In the genomic region with DNA sequence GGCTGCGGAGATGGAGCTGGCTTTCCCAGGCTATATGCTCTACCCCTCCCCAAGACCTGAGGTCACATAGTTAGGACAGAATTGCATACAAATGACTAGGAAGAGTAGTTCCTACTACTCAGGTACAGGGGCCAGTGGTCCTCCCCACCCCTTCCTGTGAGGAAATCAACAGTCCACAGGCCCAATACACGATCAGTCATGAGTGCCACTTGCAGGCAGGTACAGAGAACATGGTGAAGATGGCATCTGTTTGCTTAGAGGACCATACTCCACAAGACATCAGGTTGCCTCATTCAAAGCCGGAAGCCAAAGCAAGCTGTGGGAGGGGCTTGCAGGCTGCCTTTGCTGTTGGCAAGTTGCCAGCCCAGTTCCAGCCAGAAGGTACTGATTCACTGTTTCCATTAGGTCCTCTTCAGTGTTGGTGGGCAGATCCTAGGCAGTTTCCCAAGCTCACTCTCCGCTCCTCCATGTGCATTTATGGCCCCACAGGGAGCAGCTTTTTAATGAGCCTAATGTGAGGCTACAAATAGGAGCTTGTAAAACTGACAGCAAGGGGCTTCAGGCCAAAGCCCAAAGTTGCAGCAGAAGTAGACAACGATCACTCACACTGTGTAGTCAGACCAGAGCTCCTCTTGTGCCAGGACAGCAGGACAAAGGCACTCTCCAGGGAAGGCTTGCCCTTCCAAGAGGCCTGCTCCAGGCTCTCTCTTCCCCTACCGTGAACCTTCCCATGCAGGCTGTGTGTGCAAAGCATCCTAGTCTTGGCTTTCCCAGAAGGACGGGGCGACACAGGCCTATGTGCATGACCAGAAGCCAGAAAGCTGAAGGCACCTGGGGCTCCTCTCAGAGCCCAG, we compare ENCODE assay signal across 9 mouse cellular contexts.
DNase-seq lines count a peak whose midpoint lies in the region; ATAC-seq lines count a peak whose summit lies in the region.
"Had no signal": no experiment of that assay in that cellular context is flagged by ENCODE, and none has a peak within 500 bp of the region (broad histone marks: within the 10 kb centered on the region; RNA-seq: fewer than 3 reads in every experiment).

No protein-coding gene starts in this region.

- ATAC-seq in neural tube, embryonic 11.5 days (ENCODE audit: insufficient read depth, low FRiP score, low TSS enrichment): peak; percentile 58; the same call in 1 of the 2 replicates
- ATAC-seq in heart, embryonic 12.5 days (ENCODE audit: insufficient number of reproducible peaks, low FRiP score): peak; percentile 58
- peak; percentile 59; the same call in 1 of the 2 replicates for ATAC-seq in lung, embryonic 15.5 days (ENCODE audit: borderline replicate concordance, extremely low read depth, low FRiP score, low TSS enrichment)

- 0 out of 2 replicates have a peak, but pooled peaks cover 6% of the 10 kb centered on the region for H3K4me1 ChIP-seq in neural tube, embryonic 11.5 days (ENCODE audit: control insufficient read depth, insufficient read depth, low read length)
- peaks cover 73% of the 10 kb centered on the region for H3K4me1 ChIP-seq in heart, embryonic 12.5 days (replicated peaks)
- H3K4me1 ChIP-seq in lung, embryonic 15.5 days: peaks cover 9% of the 10 kb centered on the region
- H3K4me1 ChIP-seq in midbrain, embryonic 10.5 days: peaks cover 35% of the 10 kb centered on the region

- H3K27me3 ChIP-seq in neural tube, embryonic 11.5 days (ENCODE audit: control insufficient read depth, insufficient read depth, low read length): no peaks in the 10 kb centered on the region
- no peaks in the 10 kb centered on the region for H3K27me3 ChIP-seq in heart, embryonic 12.5 days (replicated peaks)
- no peaks in the 10 kb centered on the region for H3K27me3 ChIP-seq in lung, embryonic 15.5 days
- H3K27me3 ChIP-seq in splenic B cell, adult 2 months (ENCODE audit: control insufficient read depth, insufficient read depth, low read length, poor library complexity, severe bottlenecking): no peaks in the 10 kb centered on the region
- H3K27me3 ChIP-seq in midbrain, embryonic 10.5 days (ENCODE audit: low read depth, poor library complexity, severe bottlenecking): no peaks in the 10 kb centered on the region
- H3K27me3 ChIP-seq: liver, embryonic 15.5 days had no signal

- no peak overlapping the region for H3K9ac ChIP-seq in neural tube, embryonic 11.5 days (ENCODE audit: low read length)
- H3K9ac ChIP-seq in heart, embryonic 12.5 days: no peak overlapping the region
- H3K9ac ChIP-seq in lung, embryonic 15.5 days: no peak overlapping the region
- H3K9ac ChIP-seq: liver, embryonic 15.5 days had no signal

- H3K4me3 ChIP-seq in neural tube, embryonic 11.5 days (ENCODE audit: low read depth, low read length): no peak overlapping the region
- no peak overlapping the region for H3K4me3 ChIP-seq in heart, embryonic 12.5 days
- H3K4me3 ChIP-seq in lung, embryonic 15.5 days: no peak overlapping the region
- H3K4me3 ChIP-seq in midbrain, embryonic 10.5 days: no peak overlapping the region
- H3K4me3 ChIP-seq: liver, embryonic 15.5 days had no signal

- 0 out of 2 replicates have a peak overlapping the region, but pooled peaks have one; percentile 27 for H3K27ac ChIP-seq in neural tube, embryonic 11.5 days (ENCODE audit: low read depth, low read length)
- H3K27ac ChIP-seq in heart, embryonic 12.5 days (ENCODE audit: poor library complexity, severe bottlenecking): peak overlapping the region; percentile 96
- H3K27ac ChIP-seq in lung, embryonic 15.5 days: no peak overlapping the region
- no peak overlapping the region for H3K27ac ChIP-seq in midbrain, embryonic 10.5 days (replicated peaks)
- H3K27ac ChIP-seq: liver, embryonic 15.5 days had no signal

- WGBS in neural tube, embryonic 11.5 days: 53% methylated on average over 8 of the region's 8 CpGs
- 55% methylated on average over 8 of the region's 8 CpGs for WGBS in heart, embryonic 12.5 days
- WGBS in lung, embryonic 15.5 days: 61% methylated on average over 8 of the region's 8 CpGs
- WGBS in midbrain, embryonic 10.5 days: 84% methylated on average over 8 of the region's 8 CpGs

- no peak overlapping the region for H3K4me2 ChIP-seq in neural tube, embryonic 11.5 days (ENCODE audit: low read depth)
- no peak overlapping the region for H3K4me2 ChIP-seq in heart, embryonic 12.5 days
- H3K4me2 ChIP-seq in lung, embryonic 15.5 days: no peak overlapping the region
- H3K4me2 ChIP-seq: liver, embryonic 15.5 days had no signal

- peak; percentile 54 for DNase-seq in neural tube, embryonic 11.5 days (ENCODE audit: low spot score)
- DNase-seq in neural tube, embryonic 10.5 days (ENCODE audit: extremely low spot score, low spot score): no peak
- peak; percentile 43 to 60 for DNase-seq in adrenal gland, postnatal 36 days
- DNase-seq in kidney, postnatal 10 days: peak; percentile 74
- peak; percentile 25 for DNase-seq in splenic B cell, adult 2 months (ENCODE audit: low read depth, low spot score)
- DNase-seq in midbrain, embryonic 10.5 days (ENCODE audit: low spot score): no peak

- H3K9me3 ChIP-seq in neural tube, embryonic 11.5 days (ENCODE audit: control insufficient read depth, low read length): no peaks in the 10 kb centered on the region
- H3K9me3 ChIP-seq in heart, embryonic 12.5 days (replicated peaks): no peaks in the 10 kb centered on the region
- no peaks in the 10 kb centered on the region for H3K9me3 ChIP-seq in lung, embryonic 15.5 days
- H3K9me3 ChIP-seq in midbrain, embryonic 10.5 days (replicated peaks): no peaks in the 10 kb centered on the region
- H3K9me3 ChIP-seq: liver, embryonic 15.5 days had no signal

- no peaks in the 10 kb centered on the region for H3K36me3 ChIP-seq in neural tube, embryonic 11.5 days (ENCODE audit: control insufficient read depth, insufficient read depth, low read length)
- H3K36me3 ChIP-seq in heart, embryonic 12.5 days: no peaks in the 10 kb centered on the region
- H3K36me3 ChIP-seq in lung, embryonic 15.5 days: no peaks in the 10 kb centered on the region
- H3K36me3 ChIP-seq in splenic B cell, adult 2 months (ENCODE audit: control insufficient read depth, insufficient read depth, low read length, poor library complexity, severe bottlenecking): no peaks in the 10 kb centered on the region
- no peaks in the 10 kb centered on the region for H3K36me3 ChIP-seq in midbrain, embryonic 10.5 days
- H3K36me3 ChIP-seq: liver, embryonic 15.5 days had no signal

Comparison
In these comparisons a context has a peak if more than half of its experiments do, and no peak if none do; other contexts are left out.
1. DNase-seq: peak in neural tube, embryonic 11.5 days (single experiment), adrenal gland, postnatal 36 days (2 of 2), kidney, postnatal 10 days (single experiment) and splenic B cell, adult 2 months (single experiment); none in neural tube, embryonic 10.5 days (single experiment) and midbrain, embryonic 10.5 days (single experiment).
2. H3K27ac ChIP-seq: peak in neural tube, embryonic 11.5 days (single experiment) and heart, embryonic 12.5 days (single experiment); none in lung, embryonic 15.5 days (single experiment) and midbrain, embryonic 10.5 days (single experiment).
3. Peak in every context shown above with its lines, with median percentiles within 50 percentile points of each other: ATAC-seq.